Mouse (Mus musculus) macrophage (primary cell): ENCODE measurements around the gene Birc2. TPM values are rescaled to one million over a fixed set of nuclear protein-coding genes. Genes with fewer than 3 reads are reported as not detected.
"Not testable (repeated sequence)": the region's sequence is repeated elsewhere in the genome, so short reads cannot be mapped to it uniquely, and the experiment has no call there.

Experiments used
- H3K27ac ChIP-seq: fragments of 350-480 bp; formaldehyde crosslinking; 2 replicates; pipeline ENCODE4 v1.9.0; 2021
- H3K36me3 ChIP-seq: fragments of 350-480 bp; formaldehyde crosslinking; 2 replicates; pipeline ENCODE4 v1.9.0; 2021; ENCODE audit errors: inconsistent target
- H3K4me3 ChIP-seq: fragments of 350-480 bp; formaldehyde crosslinking; 2 replicates; pipeline ENCODE4 v1.9.0; 2021; ENCODE audit errors: inconsistent target
- H3K79me2 ChIP-seq: fragments of 350-480 bp; formaldehyde crosslinking; 2 replicates; pipeline ENCODE4 v1.9.0; 2021; ENCODE audit errors: inconsistent target
- WGBS: methylation state at CpG from one replicate; pipeline ENCODE4 v1.1.7; 2026; ENCODE audit warnings: inconsistent platforms; ENCODE audit not compliant: missing documents; 5-methylcytosine and 5-hydroxymethylcytosine counted together
- polyA plus RNA-seq: library from polyadenylated mRNA; stranded (reverse); fragments of 250-400 nt; gene quantifications from 3 replicates; pipeline ENCODE4 v1.2.4, GENCODE M21; 2018; ENCODE audit warnings: inconsistent platforms

Gene Birc2
- polyA plus RNA-seq, 1 experiment from 2014 or later, result 13.6 TPM

GRCm38 (mm10) chr9:7855912-7856311, 19.0 kb upstream of the Birc2 start:
- WGBS, result 78% methylated on average over 3 of the region's 3 CpGs
- no peak overlapping the region for H3K27ac ChIP-seq
- peaks cover 25% of the 10 kb centered on the region; the same call in 1 of the 2 replicates for H3K79me2 ChIP-seq
- peaks cover 70% of the 10 kb centered on the region for H3K36me3 ChIP-seq
- H3K4me3 ChIP-seq, result no peak overlapping the region

- peaks cover 70% of the 10 kb centered on the region for H3K36me3 ChIP-seq
- H3K27ac ChIP-seq, result no peak overlapping the region
- 82% methylated on average over 1 of the region's 1 CpGs for WGBS
These were observed 18.5 kb upstream of the Birc2 start for GRCm38 (mm10) chr9:7855374-7855773.

GRCm38 (mm10) chr9:7854196-7854595, 17.3 kb upstream of the Birc2 start:
- 97% methylated on average over 11 of the region's 14 CpGs for WGBS
- H3K36me3 ChIP-seq, result peaks cover 72% of the 10 kb centered on the region
- H3K79me2 ChIP-seq, result not testable (repeated sequence)

More at GRCm38 (mm10) chr9:7855374-7855773, 18.5 kb upstream of the Birc2 start:
- Histone ChIP-seq H3K79me2 (peaks cover 19% of the 10 kb centered on the region; the same call in 1 of the 2 replicates), H3K4me3 (no peak overlapping the region)

GRCm38 (mm10) chr9:7852346-7853230, 15.7 kb upstream of the Birc2 start:
- H3K27ac ChIP-seq, result no peak overlapping the region
- H3K79me2 ChIP-seq, result no peaks in the 10 kb centered on the region
- 94% methylated on average over 4 of the region's 4 CpGs for WGBS
- H3K36me3 ChIP-seq, result peaks cover 69% of the 10 kb centered on the region
- H3K4me3 ChIP-seq, result no peak overlapping the region

More at GRCm38 (mm10) chr9:7854196-7854595, 17.3 kb upstream of the Birc2 start:
- not testable (repeated sequence) for H3K4me3 ChIP-seq, H3K27ac ChIP-seq

GRCm38 (mm10) chr9:7851841-7852240, 15.0 kb upstream of the Birc2 start:
- no peak overlapping the region for H3K27ac ChIP-seq
- H3K79me2 ChIP-seq, result no peaks in the 10 kb centered on the region
- 93% methylated on average over 7 of the region's 8 CpGs for WGBS
- H3K4me3 ChIP-seq, result no peak overlapping the region
- peaks cover 69% of the 10 kb centered on the region for H3K36me3 ChIP-seq

GRCm38 (mm10) chr9:7848191-7848590, 11.3 kb upstream of the Birc2 start:
- Histone ChIP-seq H3K27ac (no peak overlapping the region), H3K36me3 (peaks cover 34% of the 10 kb centered on the region), H3K79me2 (no peaks in the 10 kb centered on the region), H3K4me3 (no peak overlapping the region)
- 95% methylated on average over 17 of the region's 18 CpGs for WGBS

GRCm38 (mm10) chr9:7846667-7847199, 9.9 kb upstream of the Birc2 start:
- no peak overlapping the region for H3K4me3 ChIP-seq
- 100% methylated on average over 1 of the region's 1 CpGs for WGBS
- H3K79me2 ChIP-seq, result no peaks in the 10 kb centered on the region
- H3K27ac ChIP-seq, result no peak overlapping the region
- H3K36me3 ChIP-seq, result peaks cover 20% of the 10 kb centered on the region

GRCm38 (mm10) chr9:7845216-7845895, 8.5 kb upstream of the Birc2 start:
- no peak overlapping the region for H3K27ac ChIP-seq
- 90% methylated on average over 4 of the region's 4 CpGs for WGBS
- H3K4me3 ChIP-seq, result no peak overlapping the region
- H3K79me2 ChIP-seq, result no peaks in the 10 kb centered on the region
- H3K36me3 ChIP-seq, result peaks cover 11% of the 10 kb centered on the region

- H3K4me3 ChIP-seq, result no peak overlapping the region
- H3K36me3 ChIP-seq, result no peaks in the 10 kb centered on the region
- no peak overlapping the region for H3K27ac ChIP-seq
- peaks cover 3% of the 10 kb centered on the region; the same call in 1 of the 2 replicates for H3K79me2 ChIP-seq
- WGBS, result 98% methylated on average over 6 of the region's 6 CpGs
These were observed 4.4 kb upstream of the Birc2 start for GRCm38 (mm10) chr9:7841221-7841620.

- peak overlapping the region; percentile 88 for H3K27ac ChIP-seq
- WGBS, result 42% methylated on average over 14 of the region's 14 CpGs
- no peaks in the 10 kb centered on the region for H3K36me3 ChIP-seq
- H3K4me3 ChIP-seq, result peak overlapping the region; percentile 73
- peaks cover 35% of the 10 kb centered on the region; the same call in 1 of the 2 replicates for H3K79me2 ChIP-seq
These were observed 1.1 kb upstream of the Birc2 start for GRCm38 (mm10) chr9:7837806-7838440.

- peaks cover 51% of the 10 kb centered on the region; the same call in 1 of the 2 replicates for H3K79me2 ChIP-seq
- H3K4me3 ChIP-seq, result peak overlapping the region; percentile 96
- peak overlapping the region; percentile 93 for H3K27ac ChIP-seq
- H3K36me3 ChIP-seq, result peaks cover 5% of the 10 kb centered on the region; the same call in 1 of the 2 replicates
- under 1% methylated on average over 16 of the region's 16 CpGs for WGBS
These were observed 533 bp downstream of the Birc2 start for GRCm38 (mm10) chr9:7836331-7836730.

GRCm38 (mm10) chr9:7835302-7835701, 1.6 kb downstream of the Birc2 start:
- peaks cover 61% of the 10 kb centered on the region; the same call in 1 of the 2 replicates for H3K79me2 ChIP-seq
- peaks cover 5% of the 10 kb centered on the region; the same call in 1 of the 2 replicates for H3K36me3 ChIP-seq
- no peak overlapping the region for H3K27ac ChIP-seq
- WGBS, result 86% methylated on average over 1 of the region's 1 CpGs
- no peak overlapping the region for H3K4me3 ChIP-seq

- Histone ChIP-seq H3K4me3 (no peak overlapping the region), H3K36me3 (peaks cover 5% of the 10 kb centered on the region; the same call in 1 of the 2 replicates), H3K79me2 (peaks cover 80% of the 10 kb centered on the region; the same call in 1 of the 2 replicates), H3K27ac (no peak overlapping the region)
- 79% methylated on average over 6 of the region's 6 CpGs for WGBS
These were observed 3.4 kb downstream of the Birc2 start for GRCm38 (mm10) chr9:7833421-7833820.
